Mouse (Mus musculus): ENCODE measurements around the gene Gipr.

GRCm38 (mm10) chr7:19118028-19118771 is 47.7 kb downstream of the Gipr start, which contains the start of gene Gm4969:
- TF ChIP-seq MYOG (IDR thresholded peaks at IDR 0.05; ENCODE audit: control insufficient read depth, extremely low read depth, insufficient read length): no peak
- no peak for TF ChIP-seq CTCF (IDR thresholded peaks at IDR 0.05; ENCODE audit: control insufficient read depth, insufficient read depth, insufficient read length)
- no peak for TF ChIP-seq USF1 (IDR thresholded peaks at IDR 0.05; ENCODE audit: low read depth)
- TF ChIP-seq MAX (IDR thresholded peaks at IDR 0.05): no peak
- no peak for TF ChIP-seq FOSL1 (IDR thresholded peaks at IDR 0.05; ENCODE audit: insufficient read depth, low read length, poor library complexity, severe bottlenecking)
- TF ChIP-seq CEBPB (IDR thresholded peaks at IDR 0.05; ENCODE audit: low read depth): no peak
- no peak for TF ChIP-seq MYOD1 (IDR thresholded peaks at IDR 0.05; ENCODE audit: control insufficient read depth, insufficient read length, low read depth)

Measured in C2C12 (cell line).